Mouse (Mus musculus) large intestine, adult 2 months (tissue): ENCODE measurements around the gene Nck1. TPM values are rescaled to one million over a fixed set of nuclear protein-coding genes. Genes with fewer than 3 reads are reported as not detected.
A peak's percentile ranks its signal among the peaks of the same experiment; 100 is the strongest.

Source experiments
- DNase-seq: peaks from one replicate; pipeline ENCODE4 v3.0.0-alpha.2; 2012; ENCODE audit warnings: low read depth, low spot score
- WGBS: fragments of 180-500 bp; shearing (Covaris S2); methylation state at CpG from one replicate; pipeline ENCODE4 v1.1.7; 2018; 5-methylcytosine and 5-hydroxymethylcytosine counted together
- polyA plus RNA-seq: library from polyadenylated mRNA; depleted of rRNA; stranded (reverse); fragments of >200 nt; gene quantifications from 2 replicates; pipeline ENCODE4 v1.2.3, GENCODE M21; 2012

Nck1 gene
- polyA plus RNA-seq, 1 experiment, result 4.2 TPM

- no peak for DNase-seq
- WGBS, result 1% methylated on average over 38 of the region's 38 CpGs
Measured at GRCm38 (mm10) chr9:100544948-100545714, 803 bp downstream of the Nck1 start.

GRCm38 (mm10) chr9:100535618-100536262, 10.2 kb downstream of the Nck1 start:
- no peak for DNase-seq
- 76% methylated on average over 2 of the region's 2 CpGs for WGBS

- WGBS, result 85% methylated on average over 3 of the region's 3 CpGs
- DNase-seq, result no peak
Measured at GRCm38 (mm10) chr9:100534686-100535085, 11.2 kb downstream of the Nck1 start.

- WGBS, result 61% methylated on average over 3 of the region's 3 CpGs
- DNase-seq, result no peak
Measured at GRCm38 (mm10) chr9:100532847-100533505, 13.0 kb downstream of the Nck1 start.

DNA sequence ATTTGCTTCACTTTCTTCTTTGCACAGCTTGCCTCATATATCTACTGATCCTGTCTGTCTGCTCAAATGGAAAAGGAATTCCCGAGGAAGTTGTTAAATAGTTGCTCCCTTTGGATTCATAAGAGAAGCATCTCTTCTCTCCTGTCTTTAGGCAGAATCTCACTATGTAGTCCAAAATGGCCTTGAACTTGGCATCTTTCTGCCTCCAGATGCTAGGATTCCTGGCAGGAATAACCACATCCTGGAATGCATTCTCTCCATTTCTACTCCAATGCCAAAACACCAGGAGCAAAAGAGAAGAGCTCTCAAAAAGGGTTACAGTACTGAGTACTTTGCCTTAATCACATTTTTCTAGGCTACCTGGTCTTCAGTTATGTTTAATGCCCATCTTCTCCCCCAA, 14.6 kb downstream of the Nck1 start:
- WGBS, result 35% methylated on average over 1 of the region's 1 CpGs
- DNase-seq, result no peak

DNA sequence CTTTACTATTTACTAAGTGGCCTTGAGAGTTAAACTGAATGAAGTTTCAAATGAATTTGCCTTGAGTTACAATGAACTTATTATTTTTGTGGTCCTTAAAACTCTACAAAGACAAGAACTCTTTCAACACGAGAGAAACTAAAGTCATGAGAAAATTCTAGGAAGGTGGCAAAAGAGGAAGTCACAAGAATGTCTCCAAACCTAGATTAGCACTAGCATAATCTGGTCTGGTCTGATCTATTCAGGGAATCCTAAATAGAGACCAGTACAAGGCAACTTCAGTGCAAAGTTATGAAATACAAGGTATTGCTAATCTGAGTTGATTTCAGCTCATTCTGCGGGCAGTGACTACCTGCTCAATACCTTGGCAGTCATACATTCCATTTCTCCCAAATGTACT, 20.7 kb downstream of the Nck1 start:
- WGBS, result 75% methylated on average over 2 of the region's 2 CpGs
- DNase-seq, result no peak

DNA sequence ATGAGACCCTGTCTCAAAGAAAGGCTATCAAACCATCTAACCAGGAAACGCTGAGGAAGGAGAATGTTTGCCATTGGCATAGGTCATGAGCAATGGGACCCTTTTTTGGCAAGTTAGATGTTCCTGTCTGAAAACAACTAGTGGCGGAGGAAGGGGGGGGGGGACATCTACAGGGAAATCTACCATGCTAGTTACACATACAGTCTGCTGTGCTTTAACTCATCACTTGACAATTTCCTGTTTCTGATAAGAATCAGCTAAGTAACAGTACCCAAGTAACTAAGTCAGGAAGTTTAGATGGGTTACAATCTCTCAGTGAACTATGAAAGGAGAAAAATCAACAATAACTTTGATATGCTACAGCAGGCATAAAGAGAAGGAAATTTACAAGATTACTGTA, 23.9 kb downstream of the Nck1 start:
- WGBS, result 52% methylated on average over 2 of the region's 2 CpGs
- DNase-seq, result no peak

GRCm38 (mm10) chr9:100520586-100520985, 25.3 kb downstream of the Nck1 start:
- peak; percentile 51 for DNase-seq
- WGBS, result 1% methylated on average over 2 of the region's 2 CpGs

GRCm38 (mm10) chr9:100520012-100520411, 25.9 kb downstream of the Nck1 start:
- DNase-seq, result no peak
- WGBS, result 93% methylated on average over 3 of the region's 3 CpGs

GRCm38 (mm10) chr9:100507581-100507980, 38.4 kb downstream of the Nck1 start:
- WGBS, result 85% methylated on average over 2 of the region's 2 CpGs
- no peak for DNase-seq

GRCm38 (mm10) chr9:100506652-100507051, 39.3 kb downstream of the Nck1 start:
- peak; percentile 90 for DNase-seq

GRCm38 (mm10) chr9:100505498-100505897, 40.4 kb downstream of the Nck1 start:
- peak; percentile 35 for DNase-seq
- whole genome bisulfite sequencing, result 36% methylated on average over 4 of the region's 4 CpGs

More at GRCm38 (mm10) chr9:100506652-100507051, 39.3 kb downstream of the Nck1 start:
- WGBS, result 2% methylated on average over 2 of the region's 2 CpGs

DNA sequence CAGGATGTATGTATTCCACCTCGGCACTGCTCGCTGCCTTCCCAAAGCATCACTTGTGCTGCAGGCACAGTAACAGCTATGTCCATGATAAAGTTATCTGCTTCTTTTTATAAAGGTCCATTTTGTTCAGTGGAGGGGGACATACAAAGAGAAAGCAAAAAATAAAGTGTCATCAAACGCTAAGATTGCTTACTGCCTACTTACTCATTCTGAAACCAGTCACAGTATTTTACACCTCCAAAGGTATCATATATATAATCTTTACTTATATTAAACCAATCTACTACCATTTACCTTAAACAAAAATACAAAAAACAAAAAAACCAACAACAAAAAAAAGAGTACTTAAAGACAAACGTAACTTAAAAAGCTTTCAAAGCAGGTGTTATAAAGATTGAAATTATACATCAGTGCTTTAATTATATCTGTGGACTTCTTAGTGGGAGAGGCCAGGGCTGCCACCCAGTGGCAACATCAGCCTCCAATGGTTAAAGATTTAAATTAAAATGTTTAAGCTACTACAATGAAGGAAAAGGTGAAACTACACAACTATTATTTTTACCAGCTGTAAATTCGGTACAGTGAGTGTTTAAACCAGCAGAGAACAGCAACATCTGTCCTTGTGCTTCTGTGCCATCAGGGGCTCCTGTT, 52.2 kb downstream of the Nck1 start:
- DNase-seq, result no peak
- 69% methylated on average over 5 of the region's 5 CpGs for WGBS

GRCm38 (mm10) chr9:100491424-100491823, 54.5 kb downstream of the Nck1 start:
- 95% methylated on average over 1 of the region's 1 CpGs for WGBS
- no peak for DNase-seq

- 37% methylated on average over 6 of the region's 6 CpGs for WGBS
- peak; percentile 53 for DNase-seq
Measured at GRCm38 (mm10) chr9:100488969-100489368, 57.0 kb downstream of the Nck1 start.

- peak; percentile 56 for DNase-seq
- WGBS, result 25% methylated on average over 7 of the region's 7 CpGs
Measured at GRCm38 (mm10) chr9:100488056-100488713, 57.7 kb downstream of the Nck1 start.

DNA sequence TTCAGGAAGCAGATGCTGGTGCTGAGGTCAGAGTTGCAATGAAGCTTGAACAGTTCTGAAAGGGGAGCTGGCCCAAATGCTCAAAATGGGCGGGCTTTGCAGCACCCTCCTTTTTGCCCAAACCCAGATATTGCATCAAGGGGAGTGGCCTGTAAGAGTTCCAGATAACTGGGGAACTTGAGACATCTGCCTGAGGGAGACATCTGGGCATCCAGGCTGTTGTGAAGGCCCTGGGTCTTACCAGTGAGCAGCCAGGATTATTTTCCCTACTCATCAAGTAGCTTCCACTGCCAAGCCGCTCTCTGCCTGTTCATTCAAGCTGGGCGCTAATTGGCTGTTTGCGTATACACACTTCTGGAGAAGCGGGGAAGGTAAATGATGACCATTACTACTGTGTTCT, 59.5 kb downstream of the Nck1 start, which contains the start of gene Il20rb:
TSS of gene Il20rb (minus strand) at position 358 of the 400 bp plus-strand sequence.
- 91% methylated on average over 5 of the region's 5 CpGs for WGBS
- DNase-seq, result no peak

GRCm38 (mm10) chr9:100483318-100483717, 62.6 kb downstream of the Nck1 start:
- WGBS, result 79% methylated on average over 5 of the region's 5 CpGs
- no peak for DNase-seq

DNA sequence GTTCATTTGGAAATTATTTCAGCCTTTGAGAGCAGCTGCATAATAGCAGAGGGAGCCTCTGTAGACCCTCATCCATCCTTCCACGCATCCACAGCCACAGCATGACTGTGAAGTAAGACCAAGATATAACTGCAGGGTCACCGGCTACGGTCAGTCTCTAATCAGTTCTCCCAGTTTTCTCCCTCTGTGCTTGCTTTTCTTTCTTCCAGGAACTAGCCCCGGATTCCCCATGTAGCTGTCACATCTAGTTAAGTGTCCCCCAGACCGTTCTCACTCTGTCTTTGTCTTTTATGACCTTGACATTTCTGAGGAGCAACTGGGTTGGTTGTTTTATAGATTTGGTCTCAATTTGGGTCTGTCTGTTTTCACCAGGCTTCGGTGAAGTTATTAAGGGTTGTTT, 64.3 kb downstream of the Nck1 start:
- DNase-seq, result no peak
- WGBS, result 65% methylated on average over 6 of the region's 6 CpGs

GRCm38 (mm10) chr9:100474056-100474455, 71.9 kb downstream of the Nck1 start:
- 25% methylated on average over 1 of the region's 1 CpGs for WGBS
- no peak for DNase-seq
